Mouse (Mus musculus) forebrain, embryonic 13.5 days (tissue): ENCODE measurements around the gene E330021D16Rik. TPM values are rescaled to one million over a fixed set of nuclear protein-coding genes. Genes with fewer than 3 reads are reported as not detected.

Experiments
- ATAC-seq: fragments of 200-750 bp; cut with Nextera tagmentation; 2 replicates; pipeline ENCODE4 v1.8.0; 2017
- H3K27ac ChIP-seq: fragments of 300-500 bp; sonication (generic); 2 replicates; pipeline ENCODE4 v1.5.1; 2015; ENCODE audit warnings: inconsistent platforms, mild to moderate bottlenecking, moderate library complexity
- H3K27me3 ChIP-seq: fragments of 300-500 bp; sonication (generic); 2 replicates; pipeline ENCODE4 v1.6.1; 2015; ENCODE audit warnings: mild to moderate bottlenecking, inconsistent platforms
- H3K36me3 ChIP-seq: fragments of 300-500 bp; sonication (generic); 2 replicates; pipeline ENCODE4 v1.6.1; 2015; ENCODE audit warnings: mild to moderate bottlenecking, inconsistent platforms; ENCODE audit not compliant: poor library complexity, severe bottlenecking
- H3K4me1 ChIP-seq: fragments of 300-500 bp; sonication (generic); 2 replicates; pipeline ENCODE4 v1.6.1; 2015; ENCODE audit warnings: inconsistent platforms
- H3K4me2 ChIP-seq: fragments of 300-500 bp; sonication (generic); 2 replicates; pipeline ENCODE4 v1.6.1; 2015; ENCODE audit warnings: inconsistent platforms, mild to moderate bottlenecking, moderate library complexity
- H3K4me3 ChIP-seq: fragments of 300-500 bp; sonication (generic); 2 replicates; pipeline ENCODE4 v1.5.1; 2015; ENCODE audit warnings: mild to moderate bottlenecking, inconsistent platforms
- H3K9ac ChIP-seq: fragments of 300-500 bp; sonication (generic); 2 replicates; pipeline ENCODE4 v1.6.1; 2015; ENCODE audit warnings: mild to moderate bottlenecking, inconsistent platforms
- H3K9me3 ChIP-seq: fragments of 300-500 bp; sonication (generic); replicated peaks from 2 replicates; pipeline ENCODE4 v1.6.1; 2016; ENCODE audit warnings: inconsistent platforms
- WGBS: fragments of 180-500 bp; shearing (Covaris S2); methylation state at CpG from one replicate; pipeline ENCODE4 v1.1.7; 2015; 5-methylcytosine and 5-hydroxymethylcytosine counted together
- polyA plus RNA-seq: library from polyadenylated mRNA; unstranded; fragments of >200 nt; fragmentation: Nextera tagmentation; extraction: Ambion mirVana; gene quantifications from 2 replicates; pipeline ENCODE4 v1.2.1, GENCODE M21; 2015

The E330021D16Rik gene
- polyA plus RNA-seq, 1 experiment from 2014 or later = not detected

DNA sequence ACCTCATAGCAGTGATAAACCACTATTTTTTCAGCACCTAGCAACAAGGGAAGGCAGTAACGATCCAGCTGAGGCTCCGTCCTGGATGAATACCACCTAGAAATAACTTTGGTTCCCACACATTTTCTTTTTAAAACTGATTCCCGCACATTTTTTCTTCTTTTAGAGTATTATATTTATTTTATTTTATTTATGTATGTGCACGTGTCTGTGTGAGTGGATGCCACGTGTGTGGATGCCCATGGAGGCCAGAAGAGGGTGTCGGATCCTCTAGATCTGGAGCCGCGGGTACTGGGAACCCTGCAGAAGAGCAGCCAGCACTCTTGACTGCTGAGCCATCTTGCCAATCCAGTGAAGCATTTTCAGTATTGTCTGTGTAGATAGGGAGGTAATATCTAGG lies 52.1 kb downstream of the E330021D16Rik start:
- no peaks in the 10 kb centered on the region for H3K9me3 ChIP-seq
- WGBS = 87% methylated on average over 8 of the region's 8 CpGs
- H3K4me1 ChIP-seq = no peaks in the 10 kb centered on the region
- no peaks in the 10 kb centered on the region for H3K27me3 ChIP-seq
- H3K4me2 ChIP-seq = no peak overlapping the region
- no peak overlapping the region for H3K9ac ChIP-seq
- no peak for ATAC-seq
- H3K36me3 ChIP-seq = no peaks in the 10 kb centered on the region
- no peak overlapping the region for H3K4me3 ChIP-seq
- H3K27ac ChIP-seq = no peak overlapping the region

DNA sequence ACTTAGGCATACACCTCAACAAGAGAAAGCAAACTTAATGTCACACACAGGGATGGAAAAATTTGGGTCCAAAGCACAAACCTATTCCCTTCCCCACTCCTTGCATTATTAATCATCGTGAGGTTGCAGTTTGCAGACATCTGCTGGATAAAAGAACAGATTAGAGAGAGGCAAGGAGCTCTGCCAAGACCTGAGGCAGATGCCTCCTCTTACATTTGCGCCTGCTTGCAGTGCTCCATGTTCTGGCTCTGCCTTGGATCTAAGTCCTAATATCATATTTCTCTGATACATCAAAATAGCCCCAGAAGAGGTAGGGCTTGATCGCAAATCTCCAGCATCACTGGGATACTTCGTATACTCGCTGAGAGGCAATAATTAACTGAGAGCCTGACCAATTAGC lies 56.9 kb downstream of the E330021D16Rik start:
- Histone ChIP-seq H3K4me2 (no peak overlapping the region), H3K9me3 (no peaks in the 10 kb centered on the region), H3K9ac (no peak overlapping the region), H3K27ac (no peak overlapping the region), H3K27me3 (no peaks in the 10 kb centered on the region), H3K4me1 (0 out of 2 replicates have a peak, but pooled peaks cover 1% of the 10 kb centered on the region), H3K4me3 (no peak overlapping the region), H3K36me3 (no peaks in the 10 kb centered on the region)
- WGBS = 77% methylated on average over 5 of the region's 5 CpGs
- ATAC-seq = no peak

GRCm38 (mm10) chr6:136353399-136354184 lies 61.8 kb downstream of the E330021D16Rik start:
- H3K4me3 ChIP-seq = no peak overlapping the region
- WGBS = 43% methylated on average over 11 of the region's 11 CpGs
- peak; percentile 71 for ATAC-seq
- H3K27me3 ChIP-seq = no peaks in the 10 kb centered on the region
- H3K9me3 ChIP-seq = no peaks in the 10 kb centered on the region
- no peak overlapping the region for H3K9ac ChIP-seq
- H3K4me1 ChIP-seq = 0 out of 2 replicates have a peak, but pooled peaks cover 3% of the 10 kb centered on the region
- no peak overlapping the region for H3K4me2 ChIP-seq
- no peaks in the 10 kb centered on the region for H3K36me3 ChIP-seq
- H3K27ac ChIP-seq = no peak overlapping the region

Other genes with a start within 250 kb of the E330021D16Rik start
- gene Grin2b, start 242.1 kb downstream of the E330021D16Rik start, polyA plus RNA-seq = 34.9 and 44.5 TPM in 2 replicates
- gene Gm8994, start 88.0 kb downstream of the E330021D16Rik start, polyA plus RNA-seq = not detected in 2 replicates
- gene Atf7ip, start 90.6 kb upstream of the E330021D16Rik start, polyA plus RNA-seq = 47.3 and 56.6 TPM in 2 replicates
- gene Plbd1, start 246.4 kb upstream of the E330021D16Rik start, polyA plus RNA-seq = 0.28 and 0.33 TPM in 2 replicates